Mouse (Mus musculus) ovary, adult 18-20 months (tissue): ENCODE measurements around the gene Akap3.

Experiments used
- DNase-seq: peaks from one replicate; pipeline ENCODE4 v3.0.0; 2022; ENCODE audit warnings: low spot score, mixed read lengths

Gene Akap3

DNA sequence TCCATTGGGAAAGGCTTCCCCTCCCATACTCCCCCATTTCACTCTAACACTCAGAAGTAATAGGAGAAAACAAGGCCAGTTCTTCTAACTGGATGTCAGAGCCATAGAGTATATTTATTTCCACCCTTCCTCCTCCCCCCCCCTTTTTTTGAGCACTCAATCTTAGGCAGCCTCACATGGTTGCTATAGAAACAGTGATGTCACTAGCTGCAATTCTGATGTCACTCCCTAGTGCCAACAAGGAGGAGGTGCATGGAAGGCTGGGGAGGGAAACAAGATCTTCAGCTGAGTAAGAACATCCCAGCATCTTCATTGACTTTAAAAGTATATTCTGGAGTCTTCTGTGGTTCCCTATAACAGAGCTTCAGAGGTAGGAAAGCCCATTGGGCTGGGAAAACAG lies at the start of gene Akap3:
Gene Akap3 (plus strand): TSS at position 218 of the 400 bp plus-strand sequence.
- no peak for DNase-seq

DNA sequence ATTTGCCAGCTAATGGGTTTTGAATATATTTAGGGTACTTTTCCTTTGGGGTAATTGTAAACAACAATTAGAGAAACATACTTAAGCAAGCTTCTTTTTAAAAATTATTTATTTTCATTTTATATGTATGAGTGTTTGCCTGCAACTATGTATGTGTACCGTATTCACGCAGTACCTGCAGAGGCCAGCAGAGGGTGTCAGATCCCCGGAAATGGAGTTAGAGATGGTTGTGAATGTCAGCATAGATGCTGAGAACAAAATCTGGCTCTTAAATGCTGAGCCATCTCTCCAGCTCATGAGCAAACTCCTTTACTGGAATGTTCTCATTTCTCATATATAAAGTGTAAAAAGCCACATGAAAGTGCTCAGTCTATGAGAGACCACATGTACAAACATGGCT lies 46.1 kb upstream of the Akap3 start:
- DNase-seq, result no peak

DNA sequence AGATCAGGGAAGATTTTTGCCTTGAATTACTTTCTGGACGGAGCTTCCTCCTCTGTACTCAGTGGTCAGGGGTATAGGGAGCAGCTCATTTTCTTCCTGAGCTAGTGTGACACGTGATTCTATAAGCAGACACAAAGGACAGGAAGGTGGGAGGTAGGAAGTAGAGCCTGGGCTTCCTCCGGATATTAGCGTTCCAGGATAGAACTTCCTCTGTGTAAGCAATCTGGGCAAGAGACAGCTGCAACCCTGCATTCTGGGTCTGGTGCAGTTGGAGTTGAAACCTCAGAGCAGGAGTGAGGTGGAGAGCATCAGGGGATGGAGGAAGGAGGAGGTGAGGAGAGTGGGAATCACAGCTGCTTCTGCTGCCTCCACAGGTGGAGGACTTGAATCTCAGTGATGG lies 44.8 kb upstream of the Akap3 start:
- no peak for DNase-seq

DNA sequence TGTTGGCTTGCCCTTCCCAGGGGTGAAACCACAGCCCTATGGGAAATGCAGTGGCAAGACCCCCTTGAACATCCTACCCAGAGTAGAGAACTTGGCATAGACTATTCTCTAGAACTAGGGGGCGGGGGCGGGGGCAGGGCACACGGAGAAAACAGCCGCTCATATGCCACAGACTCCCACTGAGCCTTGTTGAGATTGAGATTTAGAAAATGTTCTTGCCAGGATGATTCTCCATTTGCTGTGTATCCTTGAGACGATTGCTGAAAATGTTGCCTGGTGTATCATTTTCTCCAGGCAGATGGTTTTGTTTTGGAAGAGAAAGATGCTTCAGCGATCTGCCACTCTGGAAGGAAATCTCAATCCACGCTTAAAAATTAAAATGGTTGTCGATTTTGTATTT lies 44.3 kb upstream of the Akap3 start:
- DNase-seq, result no peak

DNA sequence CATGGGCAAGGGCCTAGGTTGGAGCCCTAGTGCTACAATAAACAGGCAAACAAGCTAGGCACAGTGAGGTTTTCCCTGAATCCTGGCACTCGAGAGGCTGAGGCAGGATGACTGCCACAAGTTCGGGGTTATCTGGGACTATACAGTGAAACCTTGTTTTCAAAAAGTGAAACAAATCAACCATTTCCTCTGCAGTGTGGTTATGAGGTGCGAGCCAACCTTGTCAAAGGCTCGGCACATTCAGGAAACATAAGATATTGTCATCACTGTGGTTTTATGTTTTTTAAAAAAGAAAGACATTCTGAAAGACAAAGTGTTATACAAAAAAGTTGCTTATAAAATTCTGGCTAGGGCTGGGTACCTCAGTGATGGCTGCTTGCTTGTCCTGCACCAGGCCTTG lies 41.4 kb upstream of the Akap3 start:
- DNase-seq, result no peak

DNA sequence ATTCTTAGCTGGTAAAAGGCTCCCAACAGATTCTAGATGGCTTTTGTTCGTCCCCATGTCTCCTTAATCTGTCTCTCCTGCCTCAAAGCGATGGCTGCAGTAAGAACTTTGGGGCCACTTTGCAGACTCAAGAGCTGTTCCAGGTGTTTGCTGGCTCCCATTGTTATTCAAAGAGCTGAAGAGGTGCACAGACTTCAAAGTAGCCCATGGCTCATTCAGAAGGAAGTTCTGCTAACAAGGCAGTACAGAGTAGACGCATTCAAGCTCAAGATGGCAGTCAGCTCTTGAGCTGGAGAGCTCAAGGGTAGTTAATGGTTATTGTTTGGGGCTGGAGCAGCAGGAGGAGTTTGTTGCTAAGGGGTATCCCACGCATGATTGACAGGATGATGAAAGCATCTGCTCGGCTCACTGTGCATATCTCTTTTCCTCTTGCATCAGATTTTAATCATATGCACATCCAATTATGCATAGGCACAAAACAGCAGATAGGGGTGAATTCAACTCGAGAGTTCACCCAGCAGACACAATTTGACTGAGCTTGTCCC lies 37.6 kb upstream of the Akap3 start:
- no peak for DNase-seq

DNA sequence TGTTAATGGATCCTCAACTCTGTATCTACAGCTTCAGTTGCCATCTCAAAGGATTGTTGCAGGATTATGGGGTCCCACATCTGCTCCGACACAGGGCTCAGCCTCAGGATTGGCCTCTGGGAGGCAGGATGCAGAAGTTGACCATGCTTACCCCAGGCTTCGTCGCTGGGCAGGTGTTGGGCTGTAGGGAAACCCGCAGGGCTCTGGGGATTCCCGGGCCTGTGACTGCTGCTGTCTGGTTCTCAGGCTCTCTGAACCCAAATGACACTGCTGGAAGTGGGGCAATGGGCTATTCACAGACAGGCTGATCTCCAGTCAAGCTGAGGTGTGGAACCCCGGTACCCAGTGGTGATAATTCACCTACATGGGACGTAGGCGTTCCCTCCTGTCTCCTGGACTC lies 36.6 kb upstream of the Akap3 start:
- DNase-seq, result no peak

DNA sequence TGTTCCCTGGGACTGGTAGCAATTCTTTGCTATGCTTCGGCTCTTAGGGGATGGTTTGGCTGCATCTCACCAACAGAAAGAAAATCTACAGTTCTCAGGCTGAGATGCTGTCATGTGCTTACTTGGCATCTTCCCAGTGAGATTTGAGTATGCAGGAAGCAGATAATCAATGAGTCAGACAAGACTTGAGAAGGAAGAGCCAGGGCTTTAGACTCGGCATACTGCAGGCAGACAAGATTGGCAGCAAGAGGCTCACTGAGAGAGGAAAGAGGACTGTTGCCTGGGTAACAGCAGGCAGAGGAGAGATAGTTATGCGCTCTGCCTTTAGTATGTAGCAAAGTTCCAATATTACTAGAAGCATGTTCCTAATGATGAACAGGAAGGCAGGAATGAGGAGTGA lies 29.8 kb upstream of the Akap3 start:
- DNase-seq, result no peak

DNA sequence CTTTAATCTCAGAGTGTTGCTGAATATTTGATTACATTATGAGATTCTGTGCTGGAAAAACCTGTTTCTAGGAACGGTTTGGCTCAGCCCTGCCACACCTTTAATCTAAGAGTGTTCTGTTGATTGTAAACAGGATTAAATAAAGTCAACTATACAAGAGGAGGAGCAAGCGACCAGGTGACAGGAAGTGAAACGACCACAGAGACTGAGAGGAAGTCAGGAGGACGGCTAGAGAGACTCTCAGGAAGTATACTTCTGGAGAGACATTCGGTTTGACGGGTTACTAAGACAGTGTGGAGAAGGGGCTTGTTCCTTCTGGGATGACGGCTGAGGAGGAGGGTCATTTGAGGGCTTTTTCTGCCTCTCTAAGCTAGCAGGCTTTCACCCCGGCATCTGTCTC lies 16.3 kb upstream of the Akap3 start:
- no peak for DNase-seq

DNA sequence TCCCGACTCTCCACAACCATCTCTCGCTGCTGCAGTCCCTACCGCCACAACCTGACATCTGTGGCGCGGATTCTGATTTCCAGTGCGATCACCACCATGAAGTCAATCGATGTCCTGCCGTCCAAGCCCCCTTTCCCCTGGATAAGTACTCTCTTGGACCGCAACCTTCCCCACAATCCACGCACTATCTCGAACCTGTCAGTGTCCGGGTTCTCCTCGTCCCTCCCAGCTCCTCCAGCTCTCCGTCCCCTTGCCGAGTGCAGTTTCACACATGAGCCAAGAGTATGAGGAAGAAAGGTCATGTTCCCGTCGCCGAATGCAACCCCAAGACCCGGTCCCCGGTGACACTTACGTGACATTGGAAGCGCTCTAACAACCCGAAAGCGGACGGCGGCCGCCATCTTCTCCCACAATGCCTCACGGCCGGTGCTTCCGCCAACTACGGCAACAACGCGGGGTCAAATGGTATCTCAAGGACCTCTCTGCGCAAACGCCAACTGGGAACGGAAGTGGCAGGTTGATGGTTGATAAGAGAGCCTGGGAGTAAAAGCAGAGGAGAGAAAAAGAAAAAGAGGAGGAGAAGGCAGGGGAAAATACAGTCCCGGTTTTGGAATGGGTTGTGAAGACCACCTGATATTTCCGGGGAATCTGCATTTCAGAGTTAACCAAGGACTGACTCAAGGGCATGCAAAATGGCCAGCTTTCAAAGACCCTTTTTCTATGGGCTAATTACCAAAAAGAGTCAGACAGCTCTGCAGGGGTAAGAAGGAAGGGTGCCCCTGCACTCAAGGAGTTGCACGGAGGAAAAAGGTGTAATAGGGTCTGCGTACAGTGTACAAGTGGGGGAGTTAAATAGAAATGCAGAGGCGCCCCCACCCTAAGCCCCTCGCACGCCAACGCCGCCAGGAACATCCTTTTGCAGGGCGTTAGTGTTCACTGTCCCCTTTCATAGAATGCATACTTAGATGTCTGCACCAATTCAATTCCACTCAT lies 3.9 kb upstream of the Akap3 start, which contains the start of gene Ndufa9:
Gene Ndufa9 (minus strand): TSS at position 425 of the 993 bp plus-strand sequence.
- DNase-seq, result peak; percentile 87

DNA sequence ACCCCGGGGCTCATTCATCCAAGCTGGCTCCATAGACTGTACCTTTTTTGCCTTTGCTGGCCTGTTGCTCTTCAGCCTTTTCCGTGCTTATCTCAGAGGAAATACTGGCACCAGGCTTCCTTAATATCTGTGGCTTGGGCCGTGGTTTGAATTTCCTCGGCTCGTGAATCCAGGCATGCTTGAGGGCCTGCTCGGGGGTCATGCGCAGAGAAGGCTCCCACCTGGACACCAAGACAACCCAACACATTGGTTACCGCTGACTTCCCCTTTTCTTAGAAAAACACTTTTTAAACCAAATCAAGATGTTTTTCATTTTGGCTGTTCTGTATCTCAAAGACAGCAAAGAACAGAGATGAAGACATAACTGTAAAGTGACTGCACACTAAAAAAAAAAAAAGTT lies 24.2 kb downstream of the Akap3 start:
- DNase-seq, result no peak

DNA sequence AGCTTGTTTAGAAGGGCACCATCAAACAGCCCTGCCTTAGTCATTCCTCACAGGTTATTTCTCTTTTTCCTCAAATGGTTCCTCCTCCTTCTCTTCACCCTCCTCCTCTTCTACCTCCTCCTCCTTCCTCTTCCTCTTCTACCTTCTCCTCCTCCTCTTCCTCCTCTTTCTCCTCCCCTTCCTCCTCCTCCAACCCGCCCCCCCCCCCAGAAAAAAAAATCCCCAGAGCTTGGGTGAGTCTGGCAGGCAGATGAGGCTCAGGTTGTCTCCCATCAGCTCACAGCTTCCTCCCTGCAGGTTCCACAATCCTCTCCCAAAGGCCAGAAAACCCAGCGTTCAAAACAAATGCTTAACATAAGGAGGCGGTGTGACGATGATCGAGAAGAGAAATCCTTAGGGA lies 54.5 kb downstream of the Akap3 start:
- no peak for DNase-seq

DNA sequence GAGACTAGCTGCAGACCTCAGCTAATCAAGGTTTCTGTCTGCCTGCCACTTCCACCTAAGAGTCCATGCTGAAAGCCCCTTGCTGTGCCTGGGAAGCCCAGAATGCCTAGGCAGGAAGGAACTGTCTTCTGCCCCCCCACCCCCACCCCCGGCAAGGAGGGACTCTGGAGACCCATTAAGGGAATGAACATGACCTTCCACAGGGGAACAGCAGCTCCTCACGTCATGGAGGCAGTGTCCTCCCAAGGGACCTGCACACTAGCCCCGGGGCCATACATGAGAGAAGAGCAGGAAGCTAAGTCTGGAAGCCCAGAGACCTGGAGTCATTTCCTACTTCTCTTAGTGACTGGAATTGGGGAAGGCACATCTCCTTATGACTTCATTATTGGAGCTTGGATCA lies 55.0 kb downstream of the Akap3 start:
- DNase-seq, result no peak

DNA sequence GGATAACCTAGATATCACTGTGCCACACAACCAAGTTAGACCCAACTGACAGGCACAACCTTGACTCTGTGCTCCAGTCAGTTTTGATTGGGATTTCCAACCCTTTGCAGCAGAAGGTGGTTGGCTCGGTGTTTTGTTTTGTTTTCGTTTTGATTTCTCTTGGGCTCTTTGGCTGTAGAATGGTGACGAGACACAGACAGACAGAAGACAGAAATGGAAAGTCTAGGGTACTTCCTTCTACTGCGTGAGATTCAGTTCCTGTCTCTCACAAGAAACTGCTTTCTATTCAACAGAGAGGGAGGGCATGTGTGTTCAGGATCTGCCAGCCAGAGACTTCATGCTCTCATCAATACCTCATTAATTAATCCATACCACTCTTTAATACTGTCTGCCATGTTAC lies 57.8 kb downstream of the Akap3 start:
- DNase-seq, result no peak

DNA sequence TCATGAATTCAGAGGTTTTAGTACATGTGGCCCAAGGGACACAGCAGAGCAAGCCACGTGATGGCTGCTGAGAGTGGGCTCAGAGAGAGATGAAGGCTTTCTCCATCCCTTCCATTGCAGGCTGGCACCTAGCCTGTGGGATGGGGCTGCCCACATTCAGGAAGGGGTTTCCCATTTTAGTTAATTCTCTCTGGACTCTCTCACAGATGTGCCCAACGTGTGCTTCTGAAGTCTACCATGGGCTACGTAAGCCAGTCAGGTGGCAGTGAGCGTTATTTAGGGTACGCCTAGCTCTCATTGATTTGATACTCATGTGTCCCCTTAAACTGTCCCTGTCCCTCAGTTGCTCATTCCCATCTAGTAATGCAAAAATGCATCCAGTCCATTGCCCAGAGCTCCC lies 62.0 kb downstream of the Akap3 start:
- no peak for DNase-seq

DNA sequence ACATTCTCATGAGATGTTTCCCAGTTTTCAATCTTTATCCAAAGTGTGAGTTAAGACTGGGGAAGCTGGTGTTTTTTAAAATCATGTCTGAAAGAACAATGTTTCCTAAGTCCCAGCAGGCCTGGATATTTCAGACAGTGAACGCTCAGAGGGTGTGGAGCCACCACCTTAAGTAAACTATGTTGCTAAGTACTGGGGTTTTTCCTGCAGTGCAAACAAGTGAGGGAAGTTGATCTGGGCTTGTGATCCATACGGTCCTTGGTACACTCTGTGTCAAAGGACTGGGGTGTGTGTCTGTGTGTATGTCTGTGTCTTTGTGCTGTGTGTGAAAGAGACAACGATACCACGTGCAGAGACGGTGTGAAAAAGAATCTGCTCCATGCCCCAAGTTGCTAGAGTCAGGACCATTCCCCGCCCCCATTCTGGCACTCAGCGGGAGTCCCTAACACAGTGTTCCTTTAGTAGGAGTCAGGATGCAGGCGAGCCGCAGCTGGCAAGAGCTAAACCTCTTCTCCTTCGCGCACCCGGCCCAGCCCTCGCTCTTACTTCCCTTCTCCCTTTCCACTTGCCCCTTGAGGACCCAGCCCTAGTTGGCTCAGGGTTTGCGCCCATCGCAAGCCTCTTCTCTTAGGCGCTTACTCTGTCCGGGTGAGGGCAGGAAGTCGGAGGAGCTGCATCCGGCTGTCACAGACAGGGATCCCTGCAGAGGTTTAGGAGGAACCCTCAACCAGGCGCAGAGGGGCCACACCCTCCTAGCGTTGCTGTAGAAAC lies 68.4 kb downstream of the Akap3 start, which contains the start of gene Dyrk4:
Gene Dyrk4 (minus strand): TSS at position 729 of the 771 bp plus-strand sequence.
- no peak for DNase-seq
